Mouse (Mus musculus): ENCODE measurements around the gene Disp3. TPM values are rescaled to one million over a fixed set of nuclear protein-coding genes. Genes with fewer than 3 reads are reported as not detected.

Disp3 gene
- 11.6 and 13.6 TPM in 2 replicates for polyA plus RNA-seq (2015; fragmentation: Nextera tagmentation; extraction: Ambion mirVana)

DNA sequence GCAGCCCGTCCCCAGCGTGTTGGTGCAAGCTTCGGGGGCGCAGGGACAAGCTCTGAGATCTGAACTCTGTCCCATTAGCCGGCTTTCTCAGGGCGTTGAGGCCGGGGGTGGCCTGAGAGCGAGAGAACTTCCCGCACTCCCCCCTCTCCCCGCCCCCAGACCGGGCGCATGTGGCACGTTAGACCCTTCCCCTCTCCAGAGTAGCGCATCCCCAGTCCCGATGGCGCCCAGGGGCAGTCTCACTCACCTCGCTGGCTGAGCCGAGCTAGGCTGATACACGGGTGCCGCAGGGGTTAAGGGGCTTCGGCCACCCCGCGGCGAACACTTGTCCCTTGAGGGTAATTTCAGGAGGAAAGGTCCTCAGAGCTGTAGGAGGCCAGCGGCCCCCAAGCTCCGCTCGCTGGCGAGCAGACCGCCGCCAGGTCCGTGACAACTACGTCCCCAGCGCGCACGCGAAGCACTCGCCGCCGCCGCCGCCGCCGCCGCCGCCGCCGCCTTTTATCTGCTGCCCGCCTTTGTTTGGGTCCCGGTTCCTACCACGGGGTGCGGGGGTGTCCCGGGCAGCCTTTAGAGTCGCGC, at the start of gene Disp3:
Gene Disp3 (minus strand): TSS at position 490 of the 579 bp plus-strand sequence.
- Histone ChIP-seq H3K27me3 (replicated peaks; ENCODE audit: control insufficient read depth, insufficient read depth, low read length) (no peaks in the 10 kb centered on the region; the same call in 1 of the 2 replicates), H3K36me3 (ENCODE audit: control insufficient read depth, insufficient read depth, low read length) (no peaks in the 10 kb centered on the region), H3K4me1 (ENCODE audit: control insufficient read depth, insufficient read depth, low read depth, low read length) (peaks cover 56% of the 10 kb centered on the region), H3K4me3 (ENCODE audit: low read length) (peak within 1 kb of the TSS; percentile 79), H3K4me2 (ENCODE audit: low read length) (peak within 1 kb of the TSS; percentile 76), H3K9me3 (ENCODE audit: control insufficient read depth, low read length) (no peaks in the 10 kb centered on the region), H3K9ac (ENCODE audit: low read depth, low read length) (peak within 1 kb of the TSS; percentile 88), H3K27ac (ENCODE audit: low read depth, low read length) (peak within 1 kb of the TSS; percentile 77)
- WGBS: 0% methylated on average over 53 of the region's 54 CpGs
- peak; percentile 48 for ATAC-seq

GRCm38 (mm10) chr4:148330269-148330668, 42.5 kb upstream of the Disp3 start:
- no peaks in the 10 kb centered on the region for H3K9me3 ChIP-seq (ENCODE audit: control insufficient read depth, low read length)
- H3K4me1 ChIP-seq (ENCODE audit: control insufficient read depth, insufficient read depth, low read depth, low read length): peaks cover 19% of the 10 kb centered on the region
- no peak overlapping the region for H3K27ac ChIP-seq (ENCODE audit: low read depth, low read length)
- 73% methylated on average over 2 of the region's 2 CpGs for WGBS
- H3K4me2 ChIP-seq (ENCODE audit: low read length): no peak overlapping the region
- H3K4me3 ChIP-seq (ENCODE audit: low read length): no peak overlapping the region
- no peak overlapping the region for H3K9ac ChIP-seq (ENCODE audit: low read depth, low read length)
- H3K36me3 ChIP-seq (ENCODE audit: control insufficient read depth, insufficient read depth, low read length): no peaks in the 10 kb centered on the region
- ATAC-seq: no peak
- no peaks in the 10 kb centered on the region; the same call in 1 of the 2 replicates for H3K27me3 ChIP-seq (replicated peaks; ENCODE audit: control insufficient read depth, insufficient read depth, low read length)

GRCm38 (mm10) chr4:148329431-148329830, 41.7 kb upstream of the Disp3 start:
- 34% methylated on average over 11 of the region's 11 CpGs for WGBS
- Histone ChIP-seq H3K27me3 (replicated peaks; ENCODE audit: control insufficient read depth, insufficient read depth, low read length) (no peaks in the 10 kb centered on the region; the same call in 1 of the 2 replicates), H3K9ac (ENCODE audit: low read depth, low read length) (no peak overlapping the region), H3K36me3 (ENCODE audit: control insufficient read depth, insufficient read depth, low read length) (no peaks in the 10 kb centered on the region), H3K4me3 (ENCODE audit: low read length) (no peak overlapping the region), H3K27ac (ENCODE audit: low read depth, low read length) (no peak overlapping the region), H3K4me1 (ENCODE audit: control insufficient read depth, insufficient read depth, low read depth, low read length) (peaks cover 23% of the 10 kb centered on the region), H3K4me2 (ENCODE audit: low read length) (no peak overlapping the region), H3K9me3 (ENCODE audit: control insufficient read depth, low read length) (no peaks in the 10 kb centered on the region)
- no peak for ATAC-seq

GRCm38 (mm10) chr4:148328237-148328636, 40.5 kb upstream of the Disp3 start:
- peaks cover 23% of the 10 kb centered on the region for H3K4me1 ChIP-seq (ENCODE audit: control insufficient read depth, insufficient read depth, low read depth, low read length)
- WGBS: 74% methylated on average over 1 of the region's 1 CpGs

DNA sequence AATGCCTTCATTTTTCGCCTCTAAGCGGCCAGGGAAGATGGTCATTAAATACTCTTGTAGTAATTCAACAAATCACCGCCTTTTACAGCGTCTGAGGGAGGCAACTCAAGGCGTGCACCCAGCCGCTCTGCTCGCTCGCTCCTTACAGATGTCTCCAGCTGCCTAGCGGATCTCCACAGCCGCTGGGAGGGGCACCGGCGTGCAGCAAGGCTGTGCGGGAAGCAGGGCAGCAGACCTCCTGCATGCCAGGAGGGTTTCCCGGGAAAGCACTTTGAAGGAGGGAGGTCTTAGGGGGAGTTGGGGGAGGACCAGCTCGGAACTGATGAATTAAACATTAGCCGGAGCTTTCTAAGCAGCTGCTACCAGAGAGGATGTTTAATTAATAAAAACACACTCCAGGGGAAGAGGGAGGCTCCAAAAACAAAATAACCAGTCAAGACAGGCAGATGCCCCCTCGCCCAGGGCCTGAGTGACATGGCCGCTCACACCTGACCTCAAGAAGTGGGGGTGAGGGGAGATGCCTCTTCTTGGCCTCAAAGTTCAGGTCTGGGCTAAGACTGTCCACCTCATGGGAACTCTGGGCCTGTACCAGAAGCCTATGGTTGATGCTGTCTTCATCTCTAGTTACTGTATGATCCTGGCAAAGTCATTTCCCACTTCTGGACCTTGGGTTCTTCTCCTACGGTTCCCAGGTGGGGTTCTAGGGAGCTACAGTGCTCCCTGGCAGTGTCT, 39.7 kb upstream of the Disp3 start:
- Histone ChIP-seq H3K27me3 (replicated peaks; ENCODE audit: control insufficient read depth, insufficient read depth, low read length) (no peaks in the 10 kb centered on the region; the same call in 1 of the 2 replicates), H3K27ac (ENCODE audit: low read depth, low read length) (peak overlapping the region; percentile 59), H3K36me3 (ENCODE audit: control insufficient read depth, insufficient read depth, low read length) (no peaks in the 10 kb centered on the region), H3K4me3 (ENCODE audit: low read length) (peak overlapping the region; percentile 28), H3K4me1 (ENCODE audit: control insufficient read depth, insufficient read depth, low read depth, low read length) (peaks cover 23% of the 10 kb centered on the region), H3K9ac (ENCODE audit: low read depth, low read length) (peak overlapping the region; percentile 51), H3K9me3 (ENCODE audit: control insufficient read depth, low read length) (no peaks in the 10 kb centered on the region), H3K4me2 (ENCODE audit: low read length) (peak overlapping the region; percentile 55)
- ATAC-seq: peak; percentile 74
- 6% methylated on average over 19 of the region's 19 CpGs for WGBS

More at GRCm38 (mm10) chr4:148328237-148328636, 40.5 kb upstream of the Disp3 start:
- Histone ChIP-seq H3K36me3 (ENCODE audit: control insufficient read depth, insufficient read depth, low read length) (no peaks in the 10 kb centered on the region), H3K27ac (ENCODE audit: low read depth, low read length) (no peak overlapping the region), H3K4me3 (ENCODE audit: low read length) (no peak overlapping the region), H3K9ac (ENCODE audit: low read depth, low read length) (no peak overlapping the region), H3K9me3 (ENCODE audit: control insufficient read depth, low read length) (no peaks in the 10 kb centered on the region), H3K27me3 (replicated peaks; ENCODE audit: control insufficient read depth, insufficient read depth, low read length) (no peaks in the 10 kb centered on the region; the same call in 1 of the 2 replicates), H3K4me2 (ENCODE audit: low read length) (no peak overlapping the region)
- no peak for ATAC-seq

- no peaks in the 10 kb centered on the region for H3K36me3 ChIP-seq (ENCODE audit: control insufficient read depth, insufficient read depth, low read length)
- no peak overlapping the region for H3K4me3 ChIP-seq (ENCODE audit: low read length)
- H3K27ac ChIP-seq (ENCODE audit: low read depth, low read length): peak overlapping the region; percentile 44; the same call in 1 of the 2 replicates
- H3K4me1 ChIP-seq (ENCODE audit: control insufficient read depth, insufficient read depth, low read depth, low read length): peaks cover 29% of the 10 kb centered on the region
- 21% methylated on average over 8 of the region's 8 CpGs for WGBS
- no peak for ATAC-seq
- no peak overlapping the region; the same call in 1 of the 2 replicates for H3K4me2 ChIP-seq (ENCODE audit: low read length)
- H3K27me3 ChIP-seq (replicated peaks; ENCODE audit: control insufficient read depth, insufficient read depth, low read length): no peaks in the 10 kb centered on the region; the same call in 1 of the 2 replicates
- no peak overlapping the region for H3K9ac ChIP-seq (ENCODE audit: low read depth, low read length)
- H3K9me3 ChIP-seq (ENCODE audit: control insufficient read depth, low read length): no peaks in the 10 kb centered on the region
Observed at GRCm38 (mm10) chr4:148326791-148327190, 39.0 kb upstream of the Disp3 start.

DNA sequence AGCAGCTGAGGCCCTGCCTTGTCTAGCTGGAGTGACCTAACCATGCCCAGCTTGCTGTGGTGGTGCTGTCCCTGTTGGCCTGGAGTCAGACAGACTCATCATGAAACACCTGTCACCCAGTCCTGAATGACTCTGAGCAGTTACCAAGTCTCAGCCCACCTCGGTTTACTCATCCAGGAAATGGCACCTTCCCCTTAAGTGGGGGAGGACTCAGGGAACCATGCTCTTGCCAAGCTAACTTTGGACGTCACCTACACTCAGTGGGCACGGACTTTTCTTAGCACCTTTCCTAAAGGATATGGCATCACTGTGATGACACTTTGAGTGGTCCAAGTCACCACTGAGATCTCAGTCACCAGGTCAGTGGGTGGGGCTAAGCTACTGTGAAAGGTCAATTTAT, 38.2 kb upstream of the Disp3 start:
- Histone ChIP-seq H3K4me2 (ENCODE audit: low read length) (no peak overlapping the region), H3K9ac (ENCODE audit: low read depth, low read length) (no peak overlapping the region), H3K4me1 (ENCODE audit: control insufficient read depth, insufficient read depth, low read depth, low read length) (peaks cover 34% of the 10 kb centered on the region), H3K27ac (ENCODE audit: low read depth, low read length) (no peak overlapping the region), H3K4me3 (ENCODE audit: low read length) (no peak overlapping the region), H3K9me3 (ENCODE audit: control insufficient read depth, low read length) (no peaks in the 10 kb centered on the region), H3K27me3 (replicated peaks; ENCODE audit: control insufficient read depth, insufficient read depth, low read length) (no peaks in the 10 kb centered on the region; the same call in 1 of the 2 replicates), H3K36me3 (ENCODE audit: control insufficient read depth, insufficient read depth, low read length) (no peaks in the 10 kb centered on the region)
- ATAC-seq: no peak
- 100% methylated on average over 3 of the region's 3 CpGs for whole genome bisulfite sequencing

- Histone ChIP-seq H3K4me3 (ENCODE audit: low read length) (no peak overlapping the region), H3K36me3 (ENCODE audit: control insufficient read depth, insufficient read depth, low read length) (no peaks in the 10 kb centered on the region), H3K4me2 (ENCODE audit: low read length) (no peak overlapping the region), H3K9me3 (ENCODE audit: control insufficient read depth, low read length) (no peaks in the 10 kb centered on the region), H3K4me1 (ENCODE audit: control insufficient read depth, insufficient read depth, low read depth, low read length) (peaks cover 34% of the 10 kb centered on the region), H3K27me3 (replicated peaks; ENCODE audit: control insufficient read depth, insufficient read depth, low read length) (no peaks in the 10 kb centered on the region; the same call in 1 of the 2 replicates), H3K9ac (ENCODE audit: low read depth, low read length) (no peak overlapping the region), H3K27ac (ENCODE audit: low read depth, low read length) (no peak overlapping the region)
- no peak for ATAC-seq
- WGBS: 22% methylated on average over 2 of the region's 2 CpGs
Observed at GRCm38 (mm10) chr4:148325057-148325456, 37.3 kb upstream of the Disp3 start.

GRCm38 (mm10) chr4:148322152-148322551, 34.4 kb upstream of the Disp3 start:
- no peak overlapping the region; the same call in 1 of the 2 replicates for H3K27ac ChIP-seq (ENCODE audit: low read depth, low read length)
- ATAC-seq: peak; percentile 31; the same call in 1 of the 2 replicates
- 10% methylated on average over 10 of the region's 10 CpGs for WGBS

More at GRCm38 (mm10) chr4:148322152-148322551, 34.4 kb upstream of the Disp3 start:
- H3K9ac ChIP-seq (ENCODE audit: low read depth, low read length): peak overlapping the region; percentile 47
- no peaks in the 10 kb centered on the region for H3K36me3 ChIP-seq (ENCODE audit: control insufficient read depth, insufficient read depth, low read length)
- no peak overlapping the region for H3K4me2 ChIP-seq (ENCODE audit: low read length)
- H3K9me3 ChIP-seq (ENCODE audit: control insufficient read depth, low read length): no peaks in the 10 kb centered on the region
- no peaks in the 10 kb centered on the region; the same call in 1 of the 2 replicates for H3K27me3 ChIP-seq (replicated peaks; ENCODE audit: control insufficient read depth, insufficient read depth, low read length)
- H3K4me3 ChIP-seq (ENCODE audit: low read length): no peak overlapping the region
- H3K4me1 ChIP-seq (ENCODE audit: control insufficient read depth, insufficient read depth, low read depth, low read length): peaks cover 22% of the 10 kb centered on the region
